In genomic region chr9:27191501-27191981, GRCm38 (mm10) we compare ENCODE assay signal across 8 mouse cellular contexts. TPM values are rescaled to one million over a fixed set of nuclear protein-coding genes. Genes with fewer than 3 reads are reported as not detected.
A peak's percentile ranks its signal among the peaks of the same experiment; 100 is the strongest.
DNase-seq lines count a peak whose midpoint lies in the region; ATAC-seq and TF ChIP-seq lines count a peak whose summit lies in the region.

No protein-coding gene starts in this region.

- H3K36me3 ChIP-seq in forebrain, embryonic 13.5 days (ENCODE audit: poor library complexity, severe bottlenecking), result no peaks in the 10 kb centered on the region
- no peaks in the 10 kb centered on the region for H3K36me3 ChIP-seq in liver, embryonic 14.5 days (replicated peaks; ENCODE audit: control insufficient read depth, insufficient read depth, low read depth)

- H3K9ac ChIP-seq in forebrain, embryonic 13.5 days, result peak overlapping the region; percentile 45; the same call in 1 of the 2 replicates
- no peak overlapping the region for H3K9ac ChIP-seq in liver, embryonic 14.5 days (replicated peaks)

- H3K4me1 ChIP-seq in forebrain, embryonic 13.5 days, result peaks cover 46% of the 10 kb centered on the region
- peaks cover 0 to 4% of the 10 kb centered on the region in 2 experiments; a peak in 1 of 4 replicates for H3K4me1 ChIP-seq in liver, embryonic 14.5 days (replicated peaks; ENCODE audit: control insufficient read depth in 2 of 2, insufficient read depth in 2 of 2, low read length in 1 of 2)

- TF ChIP-seq CTCF in liver, embryonic 14.5 days (IDR thresholded peaks at IDR 0.05; ENCODE audit: low read depth), result no peak

- peak; percentile 33 for DNase-seq in WW6 (ENCODE audit: low read depth, low spot score)
- peak; percentile 46 for DNase-seq in hindlimb bud, embryonic 11.5 days (ENCODE audit: extremely low spot score, low read depth, low spot score)
- no peak for DNase-seq in liver, embryonic 14.5 days (ENCODE audit: low read depth in 3 of 3, low spot score in 3 of 3)
- peak; percentile 51 for DNase-seq in ovary, postnatal 14 days (ENCODE audit: low spot score)
- DNase-seq in right cerebral cortex, postnatal 14 days, result no peak
- DNase-seq in frontal cortex, postnatal 25 days (ENCODE audit: low spot score in 2 of 2), result no peak

- TF ChIP-seq EP300 in liver, embryonic 14.5 days (IDR thresholded peaks at IDR 0.05; ENCODE audit: low read depth), result no peak

- peak overlapping the region; percentile 63 for H3K4me2 ChIP-seq in forebrain, embryonic 13.5 days
- peak overlapping the region; percentile 24; the same call in 1 of the 2 replicates for H3K4me2 ChIP-seq in liver, embryonic 14.5 days (ENCODE audit: low read depth)

- 0 out of 2 replicates have a peak, but pooled peaks cover 6% of the 10 kb centered on the region for H3K27me3 ChIP-seq in forebrain, embryonic 13.5 days
- H3K27me3 ChIP-seq in liver, embryonic 14.5 days (ENCODE audit: control insufficient read depth, insufficient read depth, low read length), result no peaks in the 10 kb centered on the region

- peak overlapping the region; percentile 88 for H3K27ac ChIP-seq in forebrain, embryonic 13.5 days
- H3K27ac ChIP-seq in liver, embryonic 14.5 days, result no peak overlapping the region

- peak; percentile 19; the same call in 1 of the 2 replicates for ATAC-seq in cerebellum, adult (ENCODE audit: insufficient number of reproducible peaks, low FRiP score, low TSS enrichment)
- peak; percentile 65 for ATAC-seq in forebrain, embryonic 13.5 days
- ATAC-seq in liver, embryonic 14.5 days (ENCODE audit: insufficient read depth), result no peak

- no peaks in the 10 kb centered on the region for H3K9me3 ChIP-seq in forebrain, embryonic 13.5 days (replicated peaks)
- H3K9me3 ChIP-seq in liver, embryonic 14.5 days (ENCODE audit: control insufficient read depth, low read length), result no peaks in the 10 kb centered on the region

- H3K4me3 ChIP-seq in forebrain, embryonic 13.5 days, result peak overlapping the region; percentile 29
- no peak overlapping the region for H3K4me3 ChIP-seq in liver, embryonic 14.5 days (ENCODE audit: insufficient read depth in 1 of 2, low read depth in 2 of 2, low read length in 2 of 2)

- 3% methylated on average over 7 of the region's 7 CpGs for WGBS in forebrain, embryonic 13.5 days
- whole genome bisulfite sequencing in liver, embryonic 14.5 days (ENCODE audit: insufficient replicate concordance), result 15% methylated on average over 7 of the region's 7 CpGs

RNA-seq across cellular contexts. Expression of gene Jam3, which starts 36.3 kb away (rescaled TPM):
- 113 and 123 TPM in 2 replicates for polyA plus RNA-seq in forebrain, embryonic 13.5 days (2015; fragmentation: Nextera tagmentation; extraction: Ambion mirVana)
- polyA plus RNA-seq in liver, embryonic 14.5 days (2012; rRNA removed), result 1.4 and 1.7 TPM in 2 replicates
- polyA plus RNA-seq in liver, embryonic 14.5 days (2014; fragmentation: Nextera tagmentation; extraction: Ambion mirVana), result 2.1 and 2.3 TPM in 2 replicates

Comparison
In these comparisons a context has a peak if more than half of its experiments do, and no peak if none do; other contexts are left out.
1. DNase-seq: peak in WW6 (single experiment), hindlimb bud, embryonic 11.5 days (single experiment) and ovary, postnatal 14 days (single experiment); none in liver, embryonic 14.5 days (0 of 3), right cerebral cortex, postnatal 14 days (single experiment) and frontal cortex, postnatal 25 days (0 of 2).
2. RNA of gene Jam3, which starts 36.3 kb away (polyA plus RNA-seq): 113 to 123 TPM in forebrain, embryonic 13.5 days; 1.4 to 2.3 TPM in liver, embryonic 14.5 days; every median in the first group is over 10 times any median in the second.